Mouse (Mus musculus): Measurements from ENCODE around the gene Hist1h3c. TPM values are rescaled to one million over a fixed set of nuclear protein-coding genes. Genes with fewer than 3 reads are reported as not detected.

Hist1h3c gene
- polyA plus RNA-seq, 1 experiment = 2.5 TPM

GRCm38 (mm10) chr13:23702220-23702619, 43.2 kb downstream of the Hist1h3c start:
- H3K4me3 ChIP-seq = no peak overlapping the region
- no peak for TF ChIP-seq USF1 (IDR thresholded peaks at IDR 0.05; ENCODE audit: low read depth)
- TF ChIP-seq CEBPB (IDR thresholded peaks at IDR 0.05; ENCODE audit: insufficient read depth, poor library complexity, severe bottlenecking) = no peak
- no peak overlapping the region for H3ac ChIP-seq (ENCODE audit: control insufficient read depth, insufficient read length)

GRCm38 (mm10) chr13:23700786-23701520, 44.4 kb downstream of the Hist1h3c start:
- Histone ChIP-seq H3K4me2 (ENCODE audit: low read depth) (peak overlapping the region; percentile 49), H3K79me2 (ENCODE audit: control insufficient read depth, insufficient read depth) (no peaks in the 10 kb centered on the region), H3K4me3 (no peak overlapping the region), H3ac (ENCODE audit: control insufficient read depth, insufficient read length) (no peak overlapping the region), H3K36me3 (ENCODE audit: control insufficient read depth, insufficient read depth) (no peaks in the 10 kb centered on the region), H3K27me3 (ENCODE audit: control insufficient read depth, insufficient read depth, insufficient read length) (no peaks in the 10 kb centered on the region)
- TF ChIP-seq SRF (IDR thresholded peaks at IDR 0.05; ENCODE audit: control insufficient read depth, insufficient read length, low read depth) (no peak), MAX (IDR thresholded peaks at IDR 0.05; ENCODE audit: low read depth) (no peak), POLR2A (IDR thresholded peaks at IDR 0.05; ENCODE audit: insufficient read length, low read depth) (no peak), MYOD1 (IDR thresholded peaks at IDR 0.05; ENCODE audit: control insufficient read depth in 1 of 3, insufficient read length in 2 of 3, low read depth in 2 of 3) (no peak), MYOG (IDR thresholded peaks at IDR 0.05; ENCODE audit: control insufficient read depth in 1 of 3, insufficient read depth in 1 of 3, insufficient read length in 2 of 3, low read depth in 2 of 3) (no peak), POLR2AphosphoS2 (IDR thresholded peaks at IDR 0.05; ENCODE audit: insufficient read length, low read depth) (no peak)

More at GRCm38 (mm10) chr13:23702220-23702619, 43.2 kb downstream of the Hist1h3c start:
- H3K4me2 ChIP-seq (ENCODE audit: low read depth) = no peak overlapping the region
- H3K36me3 ChIP-seq (ENCODE audit: control insufficient read depth, insufficient read depth) = no peaks in the 10 kb centered on the region
- H3K27me3 ChIP-seq (ENCODE audit: control insufficient read depth, insufficient read depth, insufficient read length) = no peaks in the 10 kb centered on the region
- no peaks in the 10 kb centered on the region for H3K79me2 ChIP-seq (ENCODE audit: control insufficient read depth, insufficient read depth)

GRCm38 (mm10) chr13:23699767-23700166, 45.6 kb downstream of the Hist1h3c start:
- TF ChIP-seq REST (IDR thresholded peaks at IDR 0.05; ENCODE audit: insufficient read depth, insufficient read length) = no peak
- TF ChIP-seq MYOG (IDR thresholded peaks at IDR 0.05; ENCODE audit: control insufficient read depth in 1 of 3, insufficient read depth in 1 of 3, insufficient read length in 2 of 3, low read depth in 2 of 3) = no peak
- no peak for TF ChIP-seq TCF12 (IDR thresholded peaks at IDR 0.05; ENCODE audit: insufficient read depth, poor library complexity, severe bottlenecking)
- TF ChIP-seq MAX (IDR thresholded peaks at IDR 0.05; ENCODE audit: low read depth) = no peak
- no peak for TF ChIP-seq TCF3 (IDR thresholded peaks at IDR 0.05; ENCODE audit: insufficient read length, low read depth)
- TF ChIP-seq CEBPB (IDR thresholded peaks at IDR 0.05; ENCODE audit: insufficient read depth, poor library complexity, severe bottlenecking) = no peak
- no peak for TF ChIP-seq SRF (IDR thresholded peaks at IDR 0.05; ENCODE audit: control insufficient read depth, insufficient read length, low read depth)
- TF ChIP-seq USF1 (IDR thresholded peaks at IDR 0.05; ENCODE audit: low read depth) = no peak
- no peak for TF ChIP-seq POLR2AphosphoS2 (IDR thresholded peaks at IDR 0.05; ENCODE audit: insufficient read length, low read depth)
- TF ChIP-seq MYOD1 (IDR thresholded peaks at IDR 0.05; ENCODE audit: control insufficient read depth in 1 of 3, insufficient read length in 2 of 3, low read depth in 2 of 3) = no peak
- TF ChIP-seq POLR2A (IDR thresholded peaks at IDR 0.05; ENCODE audit: insufficient read length, low read depth) = no peak
- no peak for TF ChIP-seq E2F4 (IDR thresholded peaks at IDR 0.05; ENCODE audit: insufficient read depth)
- Histone ChIP-seq H3K4me3 (no peak overlapping the region), H3K27me3 (ENCODE audit: control insufficient read depth, insufficient read depth, insufficient read length) (no peaks in the 10 kb centered on the region), H3K36me3 (ENCODE audit: control insufficient read depth, insufficient read depth) (no peaks in the 10 kb centered on the region), H3ac (ENCODE audit: control insufficient read depth, insufficient read length) (no peak overlapping the region), H3K79me2 (ENCODE audit: control insufficient read depth, insufficient read depth) (no peaks in the 10 kb centered on the region), H3K4me2 (ENCODE audit: low read depth) (no peak overlapping the region)

- Histone ChIP-seq H3K36me3 (ENCODE audit: control insufficient read depth, insufficient read depth) (no peaks in the 10 kb centered on the region), H3K79me2 (ENCODE audit: control insufficient read depth, insufficient read depth) (no peaks in the 10 kb centered on the region), H3K27me3 (ENCODE audit: control insufficient read depth, insufficient read depth, insufficient read length) (no peaks in the 10 kb centered on the region), H3K4me2 (ENCODE audit: low read depth) (peak overlapping the region; percentile 99), H3K4me3 (no peak overlapping the region), H3ac (ENCODE audit: control insufficient read depth, insufficient read length) (no peak overlapping the region)
- TF ChIP-seq MYOG (IDR thresholded peaks at IDR 0.05; ENCODE audit: control insufficient read depth in 1 of 3, insufficient read depth in 1 of 3, insufficient read length in 2 of 3, low read depth in 2 of 3) = no peak
- TF ChIP-seq CEBPB (IDR thresholded peaks at IDR 0.05; ENCODE audit: insufficient read depth, poor library complexity, severe bottlenecking) = no peak
- TF ChIP-seq SRF (IDR thresholded peaks at IDR 0.05; ENCODE audit: control insufficient read depth, insufficient read length, low read depth) = no peak
- no peak for TF ChIP-seq TCF3 (IDR thresholded peaks at IDR 0.05; ENCODE audit: insufficient read length, low read depth)
- TF ChIP-seq POLR2AphosphoS2 (IDR thresholded peaks at IDR 0.05; ENCODE audit: insufficient read length, low read depth) = no peak
- no peak for TF ChIP-seq E2F4 (IDR thresholded peaks at IDR 0.05; ENCODE audit: insufficient read depth)
- no peak for TF ChIP-seq REST (IDR thresholded peaks at IDR 0.05; ENCODE audit: insufficient read depth, insufficient read length)
- no peak for TF ChIP-seq MAX (IDR thresholded peaks at IDR 0.05; ENCODE audit: low read depth)
- TF ChIP-seq MYOD1 (IDR thresholded peaks at IDR 0.05; ENCODE audit: control insufficient read depth in 1 of 3, insufficient read length in 2 of 3, low read depth in 2 of 3) = no peak
- TF ChIP-seq USF1 (IDR thresholded peaks at IDR 0.05; ENCODE audit: low read depth) = no peak
- no peak for TF ChIP-seq TCF12 (IDR thresholded peaks at IDR 0.05; ENCODE audit: insufficient read depth, poor library complexity, severe bottlenecking)
- TF ChIP-seq POLR2A (IDR thresholded peaks at IDR 0.05; ENCODE audit: insufficient read length, low read depth) = no peak
Observed at GRCm38 (mm10) chr13:23698996-23699395, 46.4 kb downstream of the Hist1h3c start.

GRCm38 (mm10) chr13:23698300-23698693, 47.1 kb downstream of the Hist1h3c start, which contains the start of gene Hist1h4c:
Hist1h4c (minus strand) TSS chr13:23698454.
- no peaks in the 10 kb centered on the region for H3K27me3 ChIP-seq (ENCODE audit: control insufficient read depth, insufficient read depth, insufficient read length)
- no peaks in the 10 kb centered on the region for H3K79me2 ChIP-seq (ENCODE audit: control insufficient read depth, insufficient read depth)
- H3ac ChIP-seq (ENCODE audit: control insufficient read depth, insufficient read length) = no peak within 1 kb of the TSS
- peak within 1 kb of the TSS; percentile 99 for H3K4me2 ChIP-seq (ENCODE audit: low read depth)
- peak; percentile 99 for TF ChIP-seq POLR2AphosphoS2 (IDR thresholded peaks at IDR 0.05; ENCODE audit: insufficient read length, low read depth)
- no peak for TF ChIP-seq TCF12 (IDR thresholded peaks at IDR 0.05; ENCODE audit: insufficient read depth, poor library complexity, severe bottlenecking)
- TF ChIP-seq MYOD1 (IDR thresholded peaks at IDR 0.05; ENCODE audit: control insufficient read depth in 1 of 3, insufficient read length in 2 of 3, low read depth in 2 of 3) = no peak
- no peak for TF ChIP-seq MYOG (IDR thresholded peaks at IDR 0.05; ENCODE audit: control insufficient read depth in 1 of 3, insufficient read depth in 1 of 3, insufficient read length in 2 of 3, low read depth in 2 of 3)
- TF ChIP-seq USF1 (IDR thresholded peaks at IDR 0.05; ENCODE audit: low read depth) = no peak
- TF ChIP-seq POLR2A (IDR thresholded peaks at IDR 0.05; ENCODE audit: insufficient read length, low read depth) = peak; percentile 97
- TF ChIP-seq CEBPB (IDR thresholded peaks at IDR 0.05; ENCODE audit: insufficient read depth, poor library complexity, severe bottlenecking) = 0 out of 2 replicates have a peak, but pooled peaks have one; percentile 39
- no peak for TF ChIP-seq SRF (IDR thresholded peaks at IDR 0.05; ENCODE audit: control insufficient read depth, insufficient read length, low read depth)
- no peak for TF ChIP-seq REST (IDR thresholded peaks at IDR 0.05; ENCODE audit: insufficient read depth, insufficient read length)
- TF ChIP-seq E2F4 (IDR thresholded peaks at IDR 0.05; ENCODE audit: insufficient read depth) = no peak
- no peak for TF ChIP-seq TCF3 (IDR thresholded peaks at IDR 0.05; ENCODE audit: insufficient read length, low read depth)
- H3K4me3 ChIP-seq = peak within 1 kb of the TSS; percentile 19
- H3K36me3 ChIP-seq (ENCODE audit: control insufficient read depth, insufficient read depth) = no peaks in the 10 kb centered on the region

Data from myocyte (in vitro differentiated cells).